Mouse (Mus musculus) megakaryocyte, embryonic 14.5 days (primary cell): ENCODE results near the gene B3gat3. TPM values are rescaled to one million over a fixed set of nuclear protein-coding genes. Genes with fewer than 3 reads are reported as not detected.
A peak's percentile ranks its signal among the peaks of the same experiment; 100 is the strongest.
"Not testable (repeated sequence)": the region's sequence is repeated elsewhere in the genome, so short reads cannot be mapped to it uniquely, and the experiment has no call there.

Experiments used
- H3K27me3 ChIP-seq: replicated peaks from 2 replicates; pipeline ENCODE3; 2012; ENCODE audit warnings: inconsistent platforms
- H3K36me3 ChIP-seq: replicated peaks from 2 replicates; pipeline ENCODE3; 2012; ENCODE audit warnings: low read length, inconsistent platforms, mixed read lengths
- H3K4me1 ChIP-seq: 2 replicates; pipeline ENCODE4 v1.6.1; 2012; ENCODE audit warnings: inconsistent platforms
- H3K4me3 ChIP-seq: replicated peaks from 2 replicates; pipeline ENCODE3; 2012; ENCODE audit warnings: moderate library complexity, mild to moderate bottlenecking, inconsistent platforms
- H3K9me3 ChIP-seq: 2 replicates; pipeline ENCODE4 v1.6.1; 2012; ENCODE audit warnings: inconsistent platforms
- FLI1 ChIP-seq: IDR thresholded peaks from 2 replicates; pipeline ENCODE4 v1.6.1; 2012; ENCODE audit warnings: low read length, inconsistent platforms, mixed read lengths
- GATA1 ChIP-seq: IDR thresholded peaks from 3 replicates; pipeline ENCODE4 v1.6.1; 2012; ENCODE audit warnings: mixed read lengths, low read length, inconsistent platforms, borderline replicate concordance
- polyA plus RNA-seq: library from polyadenylated mRNA; stranded (reverse); fragments of >175 nt; gene quantifications from 2 replicates; pipeline ENCODE4 v1.2.3, GENCODE M21; 2012; ENCODE audit warnings: low replicate concordance; ENCODE audit not compliant: insufficient read depth

Gene B3gat3
- polyA plus RNA-seq, 1 experiment: 135 TPM

- H3K4me1 ChIP-seq: peaks cover 37% of the 10 kb centered on the region
- TF ChIP-seq FLI1: no peak
- no peak for TF ChIP-seq GATA1
- H3K36me3 ChIP-seq: peaks cover 16% of the 10 kb centered on the region
- peak overlapping the region; percentile 94 for H3K4me3 ChIP-seq
- no peaks in the 10 kb centered on the region for H3K27me3 ChIP-seq
- H3K9me3 ChIP-seq: no peaks in the 10 kb centered on the region
Measured at GRCm38 (mm10) chr19:8886916-8887584, 33.1 kb upstream of the B3gat3 start.

- Histone ChIP-seq H3K27me3 (no peaks in the 10 kb centered on the region), H3K36me3 (peaks cover 16% of the 10 kb centered on the region), H3K9me3 (no peaks in the 10 kb centered on the region), H3K4me3 (peak overlapping the region; percentile 94), H3K4me1 (peaks cover 43% of the 10 kb centered on the region)
- TF ChIP-seq FLI1: no peak
- no peak for TF ChIP-seq GATA1
Measured at GRCm38 (mm10) chr19:8887585-8888463, 32.4 kb upstream of the B3gat3 start.

- H3K4me3 ChIP-seq: peak within 1 kb of the TSS; percentile 94
- peaks cover 44% of the 10 kb centered on the region for H3K4me1 ChIP-seq
- H3K36me3 ChIP-seq: peaks cover 16% of the 10 kb centered on the region
- TF ChIP-seq GATA1 (no peak), FLI1 (no peak)
- H3K9me3 ChIP-seq: no peaks in the 10 kb centered on the region
- no peaks in the 10 kb centered on the region for H3K27me3 ChIP-seq
Measured at GRCm38 (mm10) chr19:8888511-8889385, 31.4 kb upstream of the B3gat3 start, which contains the start of the genes 1810009A15Rik and Gm49416. TSS of gene 1810009A15Rik (plus strand) at chr19:8888853. TSS of gene Gm49416 (plus strand) at chr19:8888926.

- H3K27me3 ChIP-seq: no peaks in the 10 kb centered on the region
- H3K4me1 ChIP-seq: peaks cover 65% of the 10 kb centered on the region
- peak within 1 kb of the TSS; percentile 96 for H3K4me3 ChIP-seq
- no peaks in the 10 kb centered on the region for H3K9me3 ChIP-seq
- no peak for TF ChIP-seq FLI1
- no peak for TF ChIP-seq GATA1
- peaks cover 43% of the 10 kb centered on the region for H3K36me3 ChIP-seq
Measured at GRCm38 (mm10) chr19:8892829-8893766, 27.1 kb upstream of the B3gat3 start, which contains the start of gene Ints5. TSS of gene Ints5 (plus strand) at chr19:8893005.

GRCm38 (mm10) chr19:8895397-8895960 lies 24.7 kb upstream of the B3gat3 start:
- Histone ChIP-seq H3K4me1 (peaks cover 74% of the 10 kb centered on the region), H3K27me3 (no peaks in the 10 kb centered on the region), H3K36me3 (peaks cover 42% of the 10 kb centered on the region), H3K9me3 (no peaks in the 10 kb centered on the region), H3K4me3 (no peak overlapping the region)
- TF ChIP-seq GATA1 (no peak), FLI1 (no peak)

- peaks cover 79% of the 10 kb centered on the region for H3K4me1 ChIP-seq
Measured at GRCm38 (mm10) chr19:8896231-8896630, 23.9 kb upstream of the B3gat3 start.

GRCm38 (mm10) chr19:8897211-8897864 lies 22.8 kb upstream of the B3gat3 start:
- not testable (repeated sequence) for H3K9me3 ChIP-seq, H3K27me3 ChIP-seq
- H3K36me3 ChIP-seq: peaks cover 47% of the 10 kb centered on the region
- peaks cover 81% of the 10 kb centered on the region for H3K4me1 ChIP-seq
- peak overlapping the region; percentile 100 for H3K4me3 ChIP-seq

More at GRCm38 (mm10) chr19:8896231-8896630, 23.9 kb upstream of the B3gat3 start:
- not testable (repeated sequence) for H3K4me3 ChIP-seq, H3K9me3 ChIP-seq, H3K27me3 ChIP-seq
- H3K36me3 ChIP-seq: peaks cover 42% of the 10 kb centered on the region

GRCm38 (mm10) chr19:8897865-8898495 lies 22.2 kb upstream of the B3gat3 start, which contains the start of gene Ganab:
TSS of gene Ganab (plus strand) at chr19:8898071.
- Histone ChIP-seq H3K4me3 (peak within 1 kb of the TSS; percentile 100), H3K4me1 (peaks cover 77% of the 10 kb centered on the region), H3K27me3 (no peaks in the 10 kb centered on the region), H3K36me3 (peaks cover 54% of the 10 kb centered on the region), H3K9me3 (no peaks in the 10 kb centered on the region)
- no peak for TF ChIP-seq GATA1
- TF ChIP-seq FLI1: no peak
